In genomic region chr1:193102556-193102955, GRCm38 (mm10) we compare ENCODE assay signal across 18 mouse cellular contexts. TPM values are rescaled to one million over a fixed set of nuclear protein-coding genes. Genes with fewer than 3 reads are reported as not detected.
DNase-seq lines count a peak whose midpoint lies in the region; TF ChIP-seq lines count a peak whose summit lies in the region.
"Had no signal": no experiment of that assay in that cellular context is flagged by ENCODE, and none has a peak within 500 bp of the region (broad histone marks: within the 10 kb centered on the region; RNA-seq: fewer than 3 reads in every experiment).

No protein-coding gene starts in this region.

- TF ChIP-seq CTCF in layer of hippocampus, adult 2 months (conservative IDR thresholded peaks at IDR 0.05), result no peak

- intact Hi-C loops in heart, postnatal 36 days (cut with DNase I), result no loop called here

- DNase-seq in cerebellum, adult 18-20 months, result peak; percentile 9 to 30
- no peak for DNase-seq in cerebellum, adult 11-12 months
- DNase-seq in layer of hippocampus, adult 2 months (ENCODE audit: low spot score in 2 of 2), result no peak
- no peak for DNase-seq in layer of hippocampus, adult 18-20 months (ENCODE audit: low spot score in 2 of 2)
- peak; percentile 29 for DNase-seq in 3T3-L1 (ENCODE audit: low read depth, low spot score)
- peak; percentile 59 for DNase-seq in Muller cell, postnatal 12 days (ENCODE audit: inconsistent ontology term)
- DNase-seq in heart, postnatal 36 days, result no peak
- no peak for DNase-seq in urinary bladder, adult 2 months (ENCODE audit: low spot score)
- DNase-seq: adrenal gland, adult 8-10 months; gastrocnemius, postnatal 36 days; heart, adult 2 months; kidney, adult 18-20 months; lung, adult 18-20 months; lung, postnatal 10 days had no signal

- peak overlapping the region; percentile 55; the same call in 1 of the 2 replicates for H3K27ac ChIP-seq in layer of hippocampus, adult 2 months
- H3K27ac ChIP-seq: forebrain, embryonic 13.5 days; heart, adult 2 months; hindbrain, embryonic 13.5 days; kidney, postnatal 0 days; liver, embryonic 12.5 days had no signal

- no peak overlapping the region for H3K4me3 ChIP-seq in layer of hippocampus, adult 2 months
- H3K4me3 ChIP-seq: forebrain, embryonic 13.5 days; heart, adult 2 months; hindbrain, embryonic 13.5 days; liver, embryonic 12.5 days had no signal

RNA-seq across cellular contexts. Expression of gene Diexf, which starts 27.5 kb away (rescaled TPM):
- 10 to 100 TPM; 22.9 to 24.8 TPM for total RNA-seq in layer of hippocampus, adult 2 months (2021)
- total RNA-seq in layer of hippocampus, adult 18-20 months (2021), result 10 to 100 TPM; 24.4 to 26.8 TPM
- total RNA-seq in heart, postnatal 36 days (2021), result 10 to 100 TPM in 1 of 2 experiments, 1 to 10 TPM in 1; 9.6 to 10.9 TPM
- polyA plus RNA-seq in urinary bladder, adult 2 months (2012; rRNA removed), result 13.0 and 16.4 TPM in 2 replicates

RNA-seq across cellular contexts. Expression of gene Irf6, which starts 50.4 kb away (rescaled TPM):
- total RNA-seq in layer of hippocampus, adult 2 months (2021), result under 1 TPM; 0.49 to 0.66 TPM
- total RNA-seq in layer of hippocampus, adult 18-20 months (2021), result under 1 TPM; 0.81 to 0.92 TPM
- 1 to 10 TPM; 1.4 to 2.6 TPM for total RNA-seq in heart, postnatal 36 days (2021)
- 24.9 and 27.8 TPM in 2 replicates for polyA plus RNA-seq in urinary bladder, adult 2 months (2012; rRNA removed)

Comparison
In these comparisons a context has a peak if more than half of its experiments do, and no peak if none do; other contexts are left out.
1. DNase-seq: peak in cerebellum, adult 18-20 months (2 of 2), 3T3-L1 (single experiment) and Muller cell, postnatal 12 days (single experiment); none in cerebellum, adult 11-12 months (single experiment), layer of hippocampus, adult 2 months (0 of 2), layer of hippocampus, adult 18-20 months (0 of 2), heart, postnatal 36 days (0 of 2) and urinary bladder, adult 2 months (single experiment).